Mouse (Mus musculus) adrenal gland, postnatal 4 days (tissue): ENCODE data around the gene Lif. TPM values are rescaled to one million over a fixed set of nuclear protein-coding genes. Genes with fewer than 3 reads are reported as not detected.

ENCODE experiments used
- total RNA-seq, 2 experiments: library from RNA; stranded (reverse); gene quantifications; 2 replicates each; pipeline ENCODE4 v1.2.3; 2021

Lif gene
- total RNA-seq, 2 experiments from 2014 or later = 0.76 to 0.99 TPM

Other genes starting within 250 kb of the Lif start
- 1 to 10 TPM; 2.4 to 5.0 TPM for gene Sec14l4, start 226.1 kb upstream of the Lif start, total RNA-seq
- gene Sec14l3, start 192.7 kb upstream of the Lif start, total RNA-seq = under 1 TPM; 0.51 to 0.59 TPM
- gene Mtfp1, start 162.1 kb upstream of the Lif start, total RNA-seq = 10 to 100 TPM; 17.3 to 17.7 TPM
- gene Sec14l2, start 134.1 kb upstream of the Lif start, total RNA-seq = 10 to 100 TPM in 1 of 2 experiments, 1 to 10 TPM in 1; 4.4 to 15.0 TPM
- 10 to 100 TPM; 32.0 to 34.8 TPM for gene Rnf215, start 122.4 kb upstream of the Lif start, total RNA-seq
- 10 to 100 TPM; 13.8 to 18.6 TPM for gene Ccdc157, start 97.3 kb upstream of the Lif start, total RNA-seq
- gene Sf3a1, start 97.2 kb upstream of the Lif start, total RNA-seq = 10 to 100 TPM; 70.4 to 71.6 TPM
- 10 to 100 TPM; 19.0 to 19.9 TPM for gene Tbc1d10a, start 70.8 kb upstream of the Lif start, total RNA-seq
- 1 to 10 TPM; 6.3 to 6.6 TPM for gene Castor1, start 39.3 kb upstream of the Lif start, total RNA-seq
- under 1 TPM; 0.11 to 0.23 TPM for gene Osm, start 21.1 kb upstream of the Lif start, total RNA-seq
- 1 to 10 TPM; 4.3 TPM for gene Hormad2, start 183.5 kb downstream of the Lif start, total RNA-seq